Mouse (Mus musculus) brain, adult 2 months (tissue): ENCODE data around the gene Cyp46a1.

Experiments
- DNase-seq: peaks from one replicate; pipeline ENCODE4 v3.0.0; 2011; ENCODE audit warnings: low read depth, low spot score

Gene Cyp46a1

DNA sequence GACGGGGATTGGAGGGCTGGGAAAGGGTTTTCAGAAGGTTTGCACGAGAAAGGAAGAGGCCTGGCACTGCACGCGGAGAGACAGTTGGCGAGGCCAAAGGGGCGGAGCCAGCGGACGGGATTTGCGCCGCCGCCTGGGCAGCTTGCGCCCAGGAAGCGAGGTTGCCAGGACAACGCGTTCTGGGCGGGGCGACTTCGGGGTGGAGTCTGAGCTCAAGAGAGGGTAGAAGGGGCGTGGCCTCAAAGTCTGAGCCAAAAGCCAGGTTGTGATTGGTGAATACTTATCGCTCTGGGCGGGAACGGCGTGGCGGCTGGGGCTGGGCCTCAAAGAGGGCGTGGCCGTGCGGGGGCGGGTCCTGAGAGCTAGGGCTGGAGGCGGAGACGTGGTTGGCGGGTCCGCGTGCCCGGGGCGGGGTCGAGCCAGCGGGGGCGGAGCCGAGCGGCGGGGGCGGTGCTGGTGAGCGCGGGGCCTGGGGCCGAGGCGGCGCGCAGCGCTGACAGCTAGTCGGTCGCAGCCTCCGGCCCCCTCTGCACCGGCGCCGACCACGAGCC lies at the start of gene Cyp46a1:
TSS of gene Cyp46a1 (plus strand) at position 487 of the 551 bp plus-strand sequence.
- DNase-seq = peak; percentile 99

DNA sequence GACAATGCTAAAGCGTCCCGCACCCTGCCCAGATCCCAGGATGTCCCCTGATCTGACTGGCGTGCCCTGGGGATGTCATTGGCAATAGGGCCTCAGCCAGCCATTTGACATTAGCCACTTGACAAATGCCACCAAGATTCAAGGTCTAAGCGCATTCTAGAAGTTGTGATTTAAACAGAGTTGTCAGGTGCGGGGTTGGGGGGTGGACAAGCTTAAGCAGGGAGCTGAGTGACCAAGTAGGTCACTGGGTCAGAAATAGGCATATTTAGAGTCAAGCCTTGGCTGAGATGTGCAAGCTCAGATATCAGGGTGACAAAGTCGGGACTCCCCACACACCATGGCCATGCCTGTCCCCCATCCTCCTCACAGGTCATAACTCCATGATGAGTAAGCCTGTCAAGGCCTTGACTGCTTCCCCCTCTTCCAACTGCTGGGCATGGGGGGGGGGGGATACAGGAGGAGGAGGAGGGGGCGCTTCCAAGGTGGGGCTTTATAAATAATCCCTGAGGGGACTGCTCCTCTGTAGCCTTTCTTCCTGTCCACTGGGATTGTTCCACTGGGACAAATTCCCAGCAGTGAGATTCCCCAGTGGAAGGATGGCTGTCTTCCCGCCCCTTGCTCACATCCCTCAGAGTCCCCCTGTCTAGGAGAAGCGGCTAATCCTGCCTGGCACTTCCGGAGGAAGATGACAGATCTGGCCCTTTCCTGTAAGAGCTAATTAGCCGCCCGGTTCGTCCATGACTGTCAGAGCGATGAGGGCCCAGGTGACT lies 49.5 kb upstream of the Cyp46a1 start:
- DNase-seq = no peak

DNA sequence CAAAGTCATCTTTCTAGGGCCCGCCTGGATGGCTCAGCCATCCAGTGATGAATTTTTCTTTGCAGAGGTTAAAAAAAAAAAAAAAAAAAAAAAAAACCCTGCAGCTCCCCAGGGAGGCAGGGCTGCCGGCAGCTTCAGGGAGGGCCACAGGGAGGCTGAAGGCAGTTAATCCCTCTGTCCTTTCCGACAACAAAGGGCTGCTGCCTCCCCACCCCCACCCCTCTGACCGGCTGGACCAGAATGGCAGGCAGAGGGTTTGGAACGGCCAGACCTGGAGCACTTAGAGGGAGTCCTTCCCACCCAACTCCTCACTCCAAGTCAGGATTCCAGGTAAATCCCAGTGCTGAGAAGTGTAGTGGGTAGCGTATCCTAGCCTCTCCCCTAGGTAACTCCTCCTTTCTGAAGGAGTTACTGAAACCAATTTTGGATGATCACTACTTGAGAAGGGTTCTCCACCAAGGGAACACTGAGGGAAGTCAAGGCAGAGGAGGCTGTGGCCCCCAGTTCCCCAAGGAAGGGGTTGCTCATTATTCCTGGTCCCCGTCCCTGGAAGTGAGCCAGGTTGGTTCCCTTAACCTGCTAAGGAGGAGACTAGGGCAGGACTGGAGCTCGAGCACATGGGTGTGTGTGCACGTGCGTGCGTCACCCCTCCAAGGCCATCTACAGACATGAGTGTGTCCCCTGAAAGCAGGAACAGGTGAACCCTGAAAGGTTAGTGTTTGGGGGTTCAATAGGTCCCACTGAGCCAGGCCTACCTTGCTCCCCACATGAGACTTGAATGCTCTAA lies 48.8 kb upstream of the Cyp46a1 start:
- DNase-seq = no peak

DNA sequence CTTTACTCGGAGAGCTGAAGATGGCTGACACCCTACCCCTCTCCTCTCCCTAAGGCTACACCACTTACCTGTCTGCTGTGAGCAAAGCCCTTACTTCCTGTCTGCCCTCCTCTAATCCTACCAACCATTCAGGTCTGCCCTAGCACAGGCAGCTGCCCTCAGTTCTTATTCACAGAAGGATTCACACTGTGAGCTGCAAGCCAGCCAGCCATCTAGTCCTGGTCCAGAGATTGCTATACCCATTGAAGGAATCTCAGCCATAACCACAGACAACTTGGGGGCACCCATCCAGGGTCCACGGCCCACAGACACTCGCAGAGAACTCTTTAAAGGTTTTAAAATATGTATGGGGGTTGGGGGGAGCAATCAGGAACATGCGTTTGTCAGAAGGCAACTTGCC lies 47.8 kb upstream of the Cyp46a1 start:
- DNase-seq = no peak

DNA sequence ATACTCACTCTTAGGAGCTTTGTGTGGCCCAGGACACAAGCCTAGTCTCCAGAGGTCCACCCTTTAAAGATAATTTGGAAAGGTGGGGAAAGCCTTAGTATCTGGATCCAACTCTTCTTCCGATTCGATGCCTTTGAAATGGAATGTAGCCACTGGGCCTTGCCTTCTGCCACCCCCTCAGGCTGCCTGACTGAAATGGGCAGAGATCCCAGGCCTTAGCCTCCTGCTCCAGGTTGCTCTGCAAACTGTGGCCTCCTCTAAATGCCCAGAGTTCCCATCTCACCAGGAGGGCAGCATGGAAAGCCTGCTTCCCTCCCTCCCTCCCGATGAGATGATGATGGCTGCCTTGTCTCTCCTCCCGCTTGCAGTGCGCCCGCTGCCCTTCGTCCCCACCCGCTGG lies 47.2 kb upstream of the Cyp46a1 start:
- DNase-seq = peak; percentile 84

DNA sequence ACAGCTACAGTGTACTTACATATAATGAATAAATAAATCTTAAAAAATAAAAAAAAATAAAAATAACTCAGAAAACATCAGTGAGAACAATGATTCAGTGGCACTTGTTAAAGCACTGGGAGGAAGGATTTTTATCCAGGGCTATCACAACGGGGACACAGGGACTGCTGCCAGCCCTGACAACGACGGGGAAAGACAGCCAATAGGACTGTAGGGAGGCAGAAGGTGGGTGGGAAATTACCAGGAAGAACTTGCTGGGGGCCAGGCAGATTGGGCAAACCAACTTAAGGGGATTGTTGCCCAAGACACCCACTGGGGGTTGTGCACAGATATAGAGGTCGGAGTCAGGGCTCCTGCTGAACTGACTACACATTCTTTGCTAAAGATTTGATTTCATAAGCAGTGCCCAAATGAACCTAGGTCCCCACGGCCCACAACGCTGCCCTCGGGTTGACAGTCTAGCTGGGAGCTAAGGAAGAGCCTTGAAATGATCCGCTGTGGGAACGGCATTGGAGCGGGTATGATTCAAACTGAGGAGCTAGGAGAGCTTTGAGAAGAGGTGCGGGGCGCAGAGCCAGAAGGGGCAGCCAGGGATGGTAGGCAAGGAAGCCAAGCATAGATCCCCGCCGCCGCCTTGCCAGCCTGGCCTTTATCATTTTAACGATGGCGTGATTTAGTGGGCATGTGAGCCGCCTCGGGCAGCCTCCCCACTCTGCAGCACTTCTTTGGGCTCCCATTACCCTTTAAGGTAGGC lies 45.9 kb upstream of the Cyp46a1 start:
- no peak for DNase-seq

DNA sequence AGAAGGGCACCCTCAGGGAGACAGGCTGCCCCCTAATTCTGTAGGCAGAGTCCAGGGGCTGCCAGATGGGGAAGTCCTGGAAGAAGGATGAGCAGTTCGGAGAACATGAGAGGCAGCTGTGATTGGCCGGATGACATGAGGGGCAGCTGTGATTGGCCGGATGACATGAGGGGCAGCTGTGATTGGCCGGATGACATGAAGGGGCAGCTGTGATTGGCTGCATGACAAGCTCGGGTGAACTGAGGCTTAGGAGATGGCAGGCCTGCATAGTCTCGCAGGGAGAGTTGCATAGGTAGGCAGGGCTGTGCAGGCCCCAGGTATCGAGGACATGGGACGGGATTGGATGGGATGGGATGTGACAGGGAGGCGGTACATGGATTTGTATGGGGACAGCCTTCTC lies 41.8 kb upstream of the Cyp46a1 start:
- peak; percentile 62 for DNase-seq

DNA sequence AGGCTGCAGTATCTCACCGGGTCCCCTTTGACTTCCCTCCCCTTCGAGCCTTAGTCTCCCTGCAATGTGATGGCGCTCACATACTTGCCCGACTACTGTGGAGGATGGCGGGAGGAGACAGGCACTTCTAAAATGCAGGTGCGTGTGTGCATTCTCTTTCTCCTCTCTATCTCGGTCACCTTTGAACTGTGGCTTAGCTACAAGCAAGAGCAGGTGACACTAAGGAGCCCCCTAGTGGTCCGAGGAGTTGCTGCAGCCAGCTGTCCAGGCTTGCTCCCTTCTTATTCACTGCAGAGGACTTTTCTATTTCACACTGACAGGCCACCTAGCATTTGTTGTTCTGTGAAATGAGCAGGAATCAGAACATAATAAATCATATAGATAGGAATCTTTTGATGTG lies 41.2 kb upstream of the Cyp46a1 start:
- peak; percentile 92 for DNase-seq

DNA sequence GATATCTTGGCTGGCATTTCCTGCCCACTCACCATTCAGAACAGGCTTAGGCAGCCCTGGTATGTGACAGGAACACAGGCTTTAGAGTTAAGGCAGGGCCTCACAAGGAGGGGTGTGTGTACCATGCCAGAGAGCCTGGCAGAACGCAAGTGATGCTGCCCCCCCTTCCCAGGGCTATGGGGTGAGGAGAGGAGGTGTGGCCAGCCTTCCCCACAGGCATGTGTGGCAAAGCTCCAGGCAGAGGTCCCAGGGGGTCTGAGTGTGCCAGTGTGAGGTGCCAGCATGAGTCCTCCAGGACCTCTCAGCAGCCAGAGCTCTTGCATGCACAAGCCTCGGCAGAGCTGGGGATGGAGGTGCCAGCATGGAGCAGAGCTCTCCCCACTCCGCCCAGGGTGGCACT lies 39.6 kb upstream of the Cyp46a1 start:
- no peak for DNase-seq

DNA sequence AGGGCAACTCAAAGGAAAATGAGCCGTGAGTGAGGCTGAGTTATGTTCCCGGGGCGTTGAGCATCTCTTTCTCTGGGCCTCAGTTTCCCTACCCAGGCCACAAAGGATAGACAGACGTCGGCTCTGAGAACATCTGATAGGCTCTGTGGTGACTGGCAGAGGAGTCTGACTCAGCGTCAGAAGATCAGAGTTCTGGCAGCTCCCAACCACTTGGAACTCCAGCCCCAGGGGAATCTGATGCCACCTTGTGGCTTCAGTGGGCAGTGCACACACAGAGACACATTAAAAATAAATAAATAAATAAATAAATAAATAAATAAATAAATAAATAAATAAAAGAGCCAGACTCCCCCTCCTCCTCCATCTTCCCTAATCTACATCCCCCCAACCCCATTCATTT lies 37.1 kb upstream of the Cyp46a1 start:
- no peak for DNase-seq

DNA sequence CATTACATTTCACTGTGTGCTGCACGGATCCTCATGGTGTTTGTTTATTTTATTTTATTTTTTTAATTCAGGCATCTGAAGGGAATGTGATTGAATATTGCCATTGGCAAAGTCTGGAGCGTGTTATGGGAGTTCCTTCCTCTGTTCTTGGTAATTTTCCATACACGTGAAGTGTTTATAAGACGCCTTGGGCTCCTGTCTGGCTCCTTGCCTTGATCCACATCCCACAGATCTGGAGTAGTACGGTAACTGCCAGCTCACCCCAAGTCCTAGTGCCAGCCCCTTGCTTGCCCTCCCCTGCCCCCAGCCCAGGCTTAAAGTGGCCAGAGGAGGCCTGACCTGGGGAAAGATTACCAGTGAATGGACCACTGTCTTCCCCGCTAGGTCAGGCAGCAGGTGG lies 33.2 kb upstream of the Cyp46a1 start:
- no peak for DNase-seq

DNA sequence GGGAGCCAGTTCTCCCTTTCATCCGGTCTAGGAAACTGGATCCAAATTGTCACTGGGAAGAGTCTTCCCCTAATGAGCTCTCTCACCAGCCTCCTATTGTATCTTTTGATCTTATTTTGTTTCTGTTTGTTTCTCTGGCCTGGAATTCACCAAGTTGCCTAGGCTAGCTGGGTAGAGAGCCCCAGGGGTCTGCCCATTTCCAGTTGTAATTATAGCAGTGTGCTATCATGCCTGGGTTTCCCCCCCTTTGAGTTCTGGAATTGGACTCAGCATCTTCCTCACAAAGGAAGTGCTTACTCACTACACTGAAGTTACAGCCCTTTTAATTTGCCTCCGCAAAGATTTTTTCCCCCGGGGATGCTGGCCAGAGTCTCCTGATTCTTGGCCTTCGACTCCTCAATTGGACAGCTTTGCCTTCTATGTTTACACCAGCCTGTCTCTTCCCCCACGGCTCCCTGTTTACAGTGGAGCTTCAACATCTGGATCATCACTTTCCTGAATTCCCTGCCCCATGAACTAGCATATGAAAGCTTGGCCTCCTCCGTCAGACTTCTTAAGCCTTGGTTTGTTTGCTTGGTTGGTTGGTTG lies 30.3 kb upstream of the Cyp46a1 start:
- DNase-seq = peak; percentile 31

DNA sequence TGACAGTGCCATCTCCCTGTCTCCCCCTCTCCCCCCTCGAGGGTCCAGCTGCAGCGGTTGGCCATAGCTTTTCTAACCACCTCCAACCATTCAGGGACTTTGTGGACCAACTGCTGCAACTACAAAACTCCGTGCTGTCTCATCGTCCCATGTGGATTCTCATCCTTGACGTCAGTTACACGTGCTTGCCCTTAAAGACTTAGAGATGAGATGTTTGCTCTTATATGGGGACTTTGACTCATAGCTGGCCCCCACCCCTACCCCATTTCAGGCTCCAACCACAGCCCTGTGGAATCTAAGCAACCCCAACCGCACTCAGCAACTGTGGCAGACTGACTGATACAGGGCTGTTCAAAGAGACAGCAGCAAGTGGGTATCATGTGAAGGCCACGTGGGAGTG lies 29.0 kb upstream of the Cyp46a1 start:
- no peak for DNase-seq

DNA sequence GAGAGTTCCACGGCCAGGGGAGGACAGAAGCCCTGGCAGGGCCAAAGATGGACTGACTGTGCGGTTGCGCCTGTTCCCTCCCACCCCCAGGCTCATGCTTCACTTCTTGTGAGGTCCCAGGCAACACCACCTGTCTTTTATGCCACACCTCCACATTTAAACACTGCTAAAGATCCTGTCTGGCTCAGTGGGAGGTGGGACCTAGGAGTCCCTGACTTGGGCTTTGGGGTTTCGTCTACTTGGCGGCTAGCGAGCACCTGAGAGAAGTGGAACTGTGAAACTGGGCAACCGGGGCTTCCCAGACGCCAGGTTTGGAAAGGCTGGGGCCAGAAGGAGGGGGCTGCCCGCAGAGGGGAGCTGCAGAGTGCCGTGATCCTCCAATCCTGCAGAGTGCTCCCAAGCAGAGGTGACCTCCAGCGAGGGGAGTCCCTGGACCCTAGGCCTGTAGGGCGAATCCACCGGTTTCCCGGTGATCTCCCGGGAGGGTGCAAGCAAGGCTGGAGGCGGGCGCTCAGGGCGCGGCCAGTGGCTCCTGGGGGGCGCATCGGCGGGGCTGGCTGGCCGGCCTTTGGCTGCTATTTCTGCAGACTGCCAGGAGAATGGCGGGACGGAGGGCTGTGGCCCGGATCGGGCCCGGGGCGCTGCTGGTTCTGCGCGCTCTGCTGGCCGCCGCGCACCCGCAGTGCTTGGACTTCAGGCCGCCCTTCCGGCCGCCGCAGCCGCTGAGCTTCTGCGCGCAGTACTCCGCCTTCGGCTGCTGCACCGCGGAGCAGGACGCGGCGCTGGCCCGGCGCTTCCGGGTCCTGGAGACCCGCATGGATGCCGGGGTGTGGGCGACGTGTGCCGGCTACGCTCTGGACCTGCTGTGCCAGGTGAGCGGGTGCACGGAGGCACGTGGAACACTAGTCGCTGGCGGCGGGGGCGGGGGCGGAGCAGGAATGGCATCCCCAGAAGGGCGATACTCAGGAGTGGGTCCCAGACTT lies 28.1 kb upstream of the Cyp46a1 start, which contains the start of gene Hhipl1:
TSS of gene Hhipl1 (plus strand) at position 459 of the 983 bp plus-strand sequence.
- peak; percentile 55 for DNase-seq

DNA sequence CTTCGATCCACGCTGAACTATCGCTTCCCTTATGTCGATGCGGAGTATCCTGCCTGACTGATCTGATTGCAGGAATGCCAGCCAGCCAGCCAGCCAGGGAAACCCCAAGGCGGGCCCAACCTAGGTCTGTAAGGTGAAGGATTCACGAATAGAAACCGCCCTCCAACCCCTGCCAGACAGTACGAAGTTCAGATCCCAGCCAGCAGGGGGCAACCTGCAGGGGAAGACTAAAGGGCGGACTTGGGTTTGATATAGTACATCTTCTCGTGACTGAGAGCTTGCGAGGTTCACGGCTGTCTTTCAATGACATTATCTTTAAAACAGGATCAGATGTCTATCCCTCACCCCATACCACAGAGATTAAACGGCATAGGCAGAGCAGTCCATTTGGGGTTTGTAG lies 26.6 kb upstream of the Cyp46a1 start:
- DNase-seq = peak; percentile 63

DNA sequence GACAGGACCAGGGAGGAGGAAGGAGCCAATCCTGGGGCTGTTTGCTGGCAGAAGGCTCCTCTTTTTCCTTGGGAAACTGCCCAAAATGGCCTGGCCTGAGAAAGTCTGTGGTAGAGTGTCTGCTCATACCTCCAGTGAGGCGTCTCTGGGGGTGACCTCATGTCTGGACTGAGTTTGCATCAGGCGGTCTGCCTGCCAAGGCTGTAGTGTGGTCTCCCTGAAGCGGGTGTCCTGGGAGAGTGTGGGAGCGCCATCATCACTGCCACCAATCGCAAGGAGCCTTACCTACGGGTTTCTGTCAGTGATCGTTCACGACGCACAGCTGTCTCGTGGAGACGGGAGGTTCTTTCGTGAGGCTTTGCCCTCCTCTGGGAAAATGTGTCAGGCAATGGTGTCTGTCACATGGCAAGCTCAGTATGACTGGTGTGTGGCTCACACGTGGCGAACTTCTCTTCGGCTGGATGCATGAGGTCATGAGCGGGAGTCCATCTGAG lies 25.8 kb upstream of the Cyp46a1 start:
- no peak for DNase-seq

DNA sequence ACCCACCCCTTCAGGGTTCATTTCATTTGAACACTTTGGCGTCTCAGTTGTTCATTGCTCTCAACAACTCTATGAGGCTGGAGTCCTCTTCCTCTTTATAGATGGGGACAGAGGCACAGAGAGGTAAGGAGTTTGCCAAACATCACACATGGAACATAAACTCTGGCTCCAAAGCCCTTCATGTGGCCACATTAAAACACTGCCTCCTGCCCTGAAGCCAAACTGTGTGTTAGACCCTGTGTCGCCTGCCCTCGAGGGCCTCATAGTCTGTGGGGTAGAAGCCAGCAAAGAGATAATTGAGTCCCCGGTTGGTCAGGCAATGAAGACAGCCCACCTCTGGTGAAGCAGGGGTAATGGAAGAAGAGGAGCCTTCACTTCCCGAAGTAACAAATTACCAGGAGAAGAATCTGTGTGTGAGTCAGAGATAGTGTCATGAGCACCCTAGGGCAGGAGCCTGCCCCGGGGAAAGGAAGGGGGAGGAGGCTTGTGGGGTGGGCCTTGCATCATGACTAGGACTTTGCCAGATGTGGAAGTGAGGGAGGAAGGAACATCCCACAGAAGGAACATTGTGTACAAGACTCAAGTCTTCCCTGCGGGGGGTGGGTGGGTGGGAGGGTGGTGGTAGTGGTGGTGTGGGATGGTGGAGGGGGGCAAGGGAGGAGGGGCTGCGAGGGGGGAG lies 24.9 kb upstream of the Cyp46a1 start:
- peak; percentile 74 for DNase-seq

DNA sequence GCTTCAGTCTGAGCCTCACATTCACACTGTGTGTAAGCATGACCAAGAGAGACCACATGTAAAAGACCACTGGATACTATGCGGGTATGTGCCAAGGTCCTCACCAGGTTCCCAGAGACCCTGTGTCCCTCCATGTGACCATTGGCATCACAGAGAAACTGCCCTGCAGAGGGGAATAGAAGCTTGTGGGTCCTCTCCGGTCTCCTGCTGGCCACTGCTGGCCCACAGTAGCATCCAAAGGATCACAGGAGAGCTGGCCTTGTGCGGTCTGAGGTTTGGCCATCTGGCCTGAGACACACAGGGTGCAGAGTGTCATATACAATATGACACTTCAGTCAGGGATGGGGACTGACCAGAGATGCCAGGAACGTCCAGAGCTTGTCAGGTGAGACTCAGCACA lies 24.1 kb upstream of the Cyp46a1 start:
- no peak for DNase-seq

DNA sequence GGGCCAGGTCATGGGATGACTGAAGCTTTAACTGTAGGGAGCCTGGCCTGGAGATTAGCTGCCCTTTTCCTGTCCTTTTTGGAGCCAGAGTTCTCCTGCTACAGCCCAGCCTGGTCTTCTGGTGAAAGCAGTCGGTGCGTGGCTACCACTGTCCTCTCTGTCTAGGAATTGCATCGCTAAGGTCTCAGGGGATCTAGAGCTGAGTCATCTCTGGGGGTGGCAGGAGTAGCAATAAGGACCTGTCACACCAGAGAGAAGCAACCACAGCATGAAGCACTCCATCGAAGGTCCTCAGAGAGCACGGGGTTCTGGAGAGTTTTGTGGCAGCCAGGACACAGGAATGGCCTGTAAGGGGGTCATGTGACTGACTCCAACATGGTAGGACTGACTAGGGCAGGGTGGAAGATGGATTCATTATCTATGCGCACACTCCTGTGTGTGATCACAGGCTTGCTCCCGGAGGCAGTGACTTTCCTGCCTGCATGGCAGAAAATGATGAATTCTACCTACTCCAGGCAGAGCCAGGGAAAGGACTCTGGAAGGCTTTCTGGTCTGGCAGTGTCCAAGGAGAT lies 23.6 kb upstream of the Cyp46a1 start:
- DNase-seq = peak; percentile 52
